Mouse (Mus musculus): Measurements from ENCODE around the gene Dst. TPM values are rescaled to one million over a fixed set of nuclear protein-coding genes. Genes with fewer than 3 reads are reported as not detected.

Dst gene
- polyA plus RNA-seq, 1 experiment from 2014 or later = 15.6 TPM

DNA sequence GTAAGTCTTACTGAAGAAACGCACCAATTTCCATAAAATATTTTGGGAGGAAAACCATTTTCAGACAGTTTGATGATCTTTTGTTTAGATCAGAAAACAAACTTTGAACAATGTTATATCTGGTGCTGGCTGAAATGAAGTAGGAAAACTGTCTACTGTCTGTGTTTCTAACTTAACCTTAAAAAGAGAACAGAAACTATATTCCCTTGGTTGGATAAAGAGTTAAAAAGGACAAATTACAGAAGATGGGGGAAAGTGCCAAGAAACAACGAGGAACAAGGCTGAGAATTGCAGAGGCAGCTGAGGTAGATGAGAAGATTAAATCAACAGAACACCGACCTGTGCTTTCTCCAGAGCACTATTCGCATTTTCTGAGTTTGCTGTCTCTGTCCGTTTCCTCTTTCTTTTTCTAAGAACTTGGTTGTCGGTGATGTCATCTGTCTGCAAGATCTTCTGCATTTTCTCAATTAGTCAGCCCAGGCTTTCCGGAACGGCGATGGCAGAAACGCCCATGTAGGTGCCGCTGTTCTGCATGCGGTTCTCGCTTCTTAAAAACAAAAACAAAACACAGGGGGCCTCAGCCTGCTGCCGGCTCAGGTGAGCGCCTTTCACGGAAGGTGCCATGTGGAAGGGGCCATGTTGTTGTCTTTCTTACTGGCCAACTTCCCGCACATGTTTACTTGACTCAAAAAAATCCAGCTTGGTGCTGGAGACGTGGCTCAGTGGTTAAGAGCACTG, 24.8 kb upstream of the Dst start:
- 12% methylated on average over 18 of the region's 18 CpGs for WGBS
- H3K27ac ChIP-seq (ENCODE audit: low read depth) = no peak overlapping the region
- no peak for ATAC-seq (ENCODE audit: insufficient read depth)
- TF ChIP-seq CTCF (IDR thresholded peaks at IDR 0.05; ENCODE audit: low read depth) = peak; percentile 36
- H3K4me3 ChIP-seq (ENCODE audit: low read depth, low read length) = peak overlapping the region; percentile 18
- H3K36me3 ChIP-seq (ENCODE audit: insufficient read depth) = no peaks in the 10 kb centered on the region
- peak overlapping the region; percentile 49 for H3K4me2 ChIP-seq
- H3K4me1 ChIP-seq (ENCODE audit: insufficient read depth) = no peaks in the 10 kb centered on the region
- H3K27me3 ChIP-seq (ENCODE audit: insufficient read depth, low read length) = no peaks in the 10 kb centered on the region
- no peaks in the 10 kb centered on the region for H3K9me3 ChIP-seq (ENCODE audit: low read depth, low read length)
- peak; percentile 57 for DNase-seq
- H3K9ac ChIP-seq = peak overlapping the region; percentile 16; the same call in 1 of the 2 replicates

DNA sequence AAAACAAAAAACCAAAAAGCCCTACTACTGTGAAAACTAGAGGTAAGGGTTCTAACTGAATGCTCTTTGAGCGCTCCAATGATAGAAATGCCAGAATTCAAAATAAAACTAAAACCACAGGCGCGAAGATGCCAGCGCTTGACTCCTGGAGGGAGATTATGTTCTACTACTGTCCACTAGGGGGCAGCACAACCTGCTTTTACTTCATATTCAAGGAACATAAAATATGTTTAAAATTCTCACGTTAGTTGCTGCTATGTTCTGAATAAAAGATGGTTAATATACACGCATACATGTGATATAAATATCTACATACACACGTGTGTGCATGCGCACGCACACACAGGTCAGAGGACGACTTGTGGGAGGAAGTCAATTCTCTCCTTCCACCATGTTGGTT, 15.2 kb upstream of the Dst start:
- DNase-seq (peak; percentile 76), ATAC-seq (ENCODE audit: insufficient read depth) (no peak)
- Histone ChIP-seq H3K9me3 (ENCODE audit: low read depth, low read length) (no peaks in the 10 kb centered on the region), H3K36me3 (ENCODE audit: insufficient read depth) (no peaks in the 10 kb centered on the region), H3K9ac (no peak overlapping the region), H3K4me1 (ENCODE audit: insufficient read depth) (no peaks in the 10 kb centered on the region), H3K27ac (ENCODE audit: low read depth) (no peak overlapping the region), H3K4me2 (no peak overlapping the region), H3K4me3 (ENCODE audit: low read depth, low read length) (no peak overlapping the region), H3K27me3 (ENCODE audit: insufficient read depth, low read length) (no peaks in the 10 kb centered on the region)
- TF ChIP-seq CTCF (IDR thresholded peaks at IDR 0.05; ENCODE audit: low read depth) = peak; percentile 65
- 64% methylated on average over 10 of the region's 10 CpGs for WGBS

DNA sequence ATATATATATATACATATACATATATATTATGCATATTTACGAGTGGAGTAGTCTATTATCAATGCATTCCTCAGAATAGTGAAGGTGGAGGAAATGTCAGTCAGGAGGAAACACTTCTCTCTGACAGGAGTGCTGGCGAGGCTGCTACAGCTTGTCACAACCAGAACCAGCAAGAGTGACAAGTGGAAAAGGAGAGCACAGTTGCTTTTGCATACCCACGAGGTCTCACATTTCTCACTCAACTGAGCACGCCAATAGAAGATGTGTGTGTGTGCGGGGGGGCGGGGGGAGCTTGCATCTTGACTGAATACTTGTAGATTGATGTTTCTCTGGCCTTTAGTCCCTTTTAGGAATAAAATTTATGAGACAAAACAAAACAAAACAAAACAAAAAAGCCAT, 11.9 kb upstream of the Dst start:
- H3K36me3 ChIP-seq (ENCODE audit: insufficient read depth) = no peaks in the 10 kb centered on the region
- H3K4me2 ChIP-seq = no peak overlapping the region
- DNase-seq (no peak), ATAC-seq (ENCODE audit: insufficient read depth) (no peak)
- H3K9ac ChIP-seq = no peak overlapping the region
- H3K4me3 ChIP-seq (ENCODE audit: low read depth, low read length) = no peak overlapping the region
- H3K4me1 ChIP-seq (ENCODE audit: insufficient read depth) = no peaks in the 10 kb centered on the region
- no peaks in the 10 kb centered on the region for H3K9me3 ChIP-seq (ENCODE audit: low read depth, low read length)
- no peak overlapping the region for H3K27ac ChIP-seq (ENCODE audit: low read depth)
- 56% methylated on average over 6 of the region's 6 CpGs for whole genome bisulfite sequencing
- H3K27me3 ChIP-seq (ENCODE audit: insufficient read depth, low read length) = no peaks in the 10 kb centered on the region
- TF ChIP-seq CTCF (IDR thresholded peaks at IDR 0.05; ENCODE audit: low read depth) = no peak

GRCm38 (mm10) chr1:33896666-33897065, 11.4 kb upstream of the Dst start:
- H3K9ac ChIP-seq = no peak overlapping the region
- H3K27me3 ChIP-seq (ENCODE audit: insufficient read depth, low read length) = no peaks in the 10 kb centered on the region
- H3K27ac ChIP-seq (ENCODE audit: low read depth) = no peak overlapping the region
- no peaks in the 10 kb centered on the region for H3K9me3 ChIP-seq (ENCODE audit: low read depth, low read length)
- ATAC-seq (ENCODE audit: insufficient read depth) (no peak), DNase-seq (no peak)
- H3K4me2 ChIP-seq = no peak overlapping the region
- H3K4me3 ChIP-seq (ENCODE audit: low read depth, low read length) = no peak overlapping the region
- H3K4me1 ChIP-seq (ENCODE audit: insufficient read depth) = no peaks in the 10 kb centered on the region
- WGBS = 57% methylated on average over 4 of the region's 4 CpGs
- no peak for TF ChIP-seq CTCF (IDR thresholded peaks at IDR 0.05; ENCODE audit: low read depth)
- H3K36me3 ChIP-seq (ENCODE audit: insufficient read depth) = no peaks in the 10 kb centered on the region

DNA sequence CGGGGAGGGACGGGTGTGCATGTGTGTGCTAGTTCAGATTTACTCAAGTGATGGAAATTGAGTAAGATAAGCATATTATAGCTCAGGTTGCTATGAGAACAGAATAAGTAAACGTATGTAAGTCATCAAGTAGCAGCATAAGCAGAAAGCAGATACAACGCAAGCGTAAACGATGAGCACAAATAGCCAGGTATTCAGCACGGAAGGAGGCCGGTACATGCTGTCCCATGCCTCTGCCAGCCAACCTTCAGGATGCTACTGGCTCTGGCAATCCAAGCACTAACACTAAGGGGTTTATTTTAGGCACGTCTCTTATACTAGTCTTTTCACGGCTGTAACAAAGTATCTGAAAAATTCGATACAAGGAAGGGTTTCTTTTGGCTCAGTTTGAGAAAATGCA, 10.6 kb upstream of the Dst start:
- H3K4me1 ChIP-seq (ENCODE audit: insufficient read depth) = no peaks in the 10 kb centered on the region
- no peaks in the 10 kb centered on the region for H3K9me3 ChIP-seq (ENCODE audit: low read depth, low read length)
- H3K36me3 ChIP-seq (ENCODE audit: insufficient read depth) = no peaks in the 10 kb centered on the region
- 79% methylated on average over 11 of the region's 11 CpGs for WGBS
- H3K27me3 ChIP-seq (ENCODE audit: insufficient read depth, low read length) = no peaks in the 10 kb centered on the region
- H3K27ac ChIP-seq (ENCODE audit: low read depth) = no peak overlapping the region
- TF ChIP-seq CTCF (IDR thresholded peaks at IDR 0.05; ENCODE audit: low read depth) = no peak
- H3K4me3 ChIP-seq (ENCODE audit: low read depth, low read length) = no peak overlapping the region
- H3K4me2 ChIP-seq = no peak overlapping the region
- no peak for ATAC-seq (ENCODE audit: insufficient read depth)
- no peak for DNase-seq
- no peak overlapping the region for H3K9ac ChIP-seq

- ATAC-seq (ENCODE audit: insufficient read depth) (no peak), DNase-seq (no peak)
- Histone ChIP-seq H3K9me3 (ENCODE audit: low read depth, low read length) (no peaks in the 10 kb centered on the region), H3K36me3 (ENCODE audit: insufficient read depth) (no peaks in the 10 kb centered on the region), H3K4me3 (ENCODE audit: low read depth, low read length) (no peak overlapping the region), H3K9ac (no peak overlapping the region), H3K27ac (ENCODE audit: low read depth) (no peak overlapping the region), H3K4me1 (ENCODE audit: insufficient read depth) (no peaks in the 10 kb centered on the region), H3K27me3 (ENCODE audit: insufficient read depth, low read length) (no peaks in the 10 kb centered on the region), H3K4me2 (no peak overlapping the region)
- 87% methylated on average over 6 of the region's 6 CpGs for WGBS
- TF ChIP-seq CTCF (IDR thresholded peaks at IDR 0.05; ENCODE audit: low read depth) = no peak
Observed at GRCm38 (mm10) chr1:33898373-33898772, 9.7 kb upstream of the Dst start.

- TF ChIP-seq CTCF (IDR thresholded peaks at IDR 0.05; ENCODE audit: low read depth) = no peak
- H3K9me3 ChIP-seq (ENCODE audit: low read depth, low read length) = no peaks in the 10 kb centered on the region
- H3K4me3 ChIP-seq (ENCODE audit: low read depth, low read length) = no peak overlapping the region
- ATAC-seq (ENCODE audit: insufficient read depth) = no peak
- WGBS = 75% methylated on average over 8 of the region's 8 CpGs
- H3K27me3 ChIP-seq (ENCODE audit: insufficient read depth, low read length) = no peaks in the 10 kb centered on the region
- H3K27ac ChIP-seq (ENCODE audit: low read depth) = no peak overlapping the region
- no peak for DNase-seq
- no peak overlapping the region for H3K4me2 ChIP-seq
- no peak overlapping the region for H3K9ac ChIP-seq
- H3K36me3 ChIP-seq (ENCODE audit: insufficient read depth) = no peaks in the 10 kb centered on the region
- H3K4me1 ChIP-seq (ENCODE audit: insufficient read depth) = no peaks in the 10 kb centered on the region
Observed at GRCm38 (mm10) chr1:33900175-33900574, 7.8 kb upstream of the Dst start.
